Mouse (Mus musculus): ENCODE measurements at regions not wholly inside any gene's neighbourhood (a gene's known extent, or its start where the extent isn't known, plus 50 kb on each side); places are given as distances from the start of the nearest gene placed in this dataset.

DNA sequence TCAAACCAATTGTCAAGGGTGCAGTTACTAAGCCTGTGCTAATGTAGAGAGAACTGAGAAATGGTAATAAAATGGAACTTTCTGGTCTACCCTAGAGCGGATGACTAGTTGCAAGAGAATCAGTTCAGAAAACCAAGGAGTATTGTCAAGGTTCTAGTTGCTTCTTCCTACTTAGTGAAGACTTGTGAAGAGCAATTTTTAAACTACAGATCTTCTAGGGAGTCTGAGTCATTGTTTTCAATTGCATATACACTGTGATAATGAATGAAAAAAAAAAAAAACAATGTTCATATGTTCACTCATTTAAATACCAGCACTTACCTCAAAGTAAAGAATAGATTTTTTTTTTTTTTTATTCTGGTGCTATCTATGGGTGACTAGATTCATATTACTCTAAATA lies 1304.1 kb downstream of the Pla2g4a start:
- H3K36me3 ChIP-seq (ENCODE audit: insufficient read depth, low read length) = no peaks in the 10 kb centered on the region
- no peaks in the 10 kb centered on the region for H3K4me1 ChIP-seq (replicated peaks; ENCODE audit: low read depth, low read length)
- no peak overlapping the region for H3K4me3 ChIP-seq (replicated peaks; ENCODE audit: low read length)
- no peaks in the 10 kb centered on the region for H3K9me3 ChIP-seq (ENCODE audit: low read length)
- TF ChIP-seq POU5F1 (IDR thresholded peaks at IDR 0.05; ENCODE audit: borderline replicate concordance, low read length) = no peak
- no peak for TF ChIP-seq CTCF (conservative IDR thresholded peaks at IDR 0.05; ENCODE audit: low read length)
- TF ChIP-seq NANOG (IDR thresholded peaks at IDR 0.05; ENCODE audit: borderline replicate concordance, low read length) = no peak
- no peaks in the 10 kb centered on the region for H3K27me3 ChIP-seq (ENCODE audit: insufficient read depth, low read length)
